20 mouse cellular contexts compared by ENCODE assay signal in genomic region chr3:142113208-142113607, GRCm38 (mm10). TPM values are rescaled to one million over a fixed set of nuclear protein-coding genes. Genes with fewer than 3 reads are reported as not detected.
A peak's percentile ranks its signal among the peaks of the same experiment; 100 is the strongest.
DNase-seq lines count a peak whose midpoint lies in the region; ATAC-seq and TF ChIP-seq lines count a peak whose summit lies in the region.
"Had no signal": no experiment of that assay in that cellular context is flagged by ENCODE, and none has a peak within 500 bp of the region (broad histone marks: within the 10 kb centered on the region; RNA-seq: fewer than 3 reads in every experiment).

No protein-coding gene starts in this region.

- TF ChIP-seq CTCF in midbrain, postnatal 0 days (IDR thresholded peaks at IDR 0.05): no peak

- H3K9ac ChIP-seq in hindbrain, embryonic 16.5 days (ENCODE audit: low read depth, low read length): no peak overlapping the region
- no peak overlapping the region for H3K9ac ChIP-seq in hindbrain, embryonic 11.5 days (ENCODE audit: low read depth, low read length)
- H3K9ac ChIP-seq in kidney, embryonic 14.5 days (ENCODE audit: low read depth, low read length): no peak overlapping the region
- no peak overlapping the region for H3K9ac ChIP-seq in midbrain, postnatal 0 days (replicated peaks; ENCODE audit: low read length, poor library complexity, severe bottlenecking)
- H3K9ac ChIP-seq in midbrain, embryonic 15.5 days: no peak overlapping the region
- H3K9ac ChIP-seq: forebrain, embryonic 13.5 days; forebrain, postnatal 0 days; heart, embryonic 15.5 days; hindbrain, embryonic 15.5 days had no signal

- H3K27ac ChIP-seq in hindbrain, embryonic 16.5 days (ENCODE audit: low read depth, low read length): no peak overlapping the region
- H3K27ac ChIP-seq in hindbrain, embryonic 11.5 days (ENCODE audit: low read depth, low read length): no peak overlapping the region
- 0 out of 2 replicates have a peak overlapping the region, but pooled peaks have one; percentile 20 for H3K27ac ChIP-seq in kidney, embryonic 14.5 days (ENCODE audit: low read depth, low read length)
- no peak overlapping the region for H3K27ac ChIP-seq in midbrain, postnatal 0 days (ENCODE audit: low read depth, low read length)
- no peak overlapping the region for H3K27ac ChIP-seq in midbrain, embryonic 15.5 days
- H3K27ac ChIP-seq: embryonic facial prominence, embryonic 10.5 days; forebrain, embryonic 13.5 days; heart, adult 2 months; heart, embryonic 15.5 days; hindbrain, embryonic 15.5 days had no signal

- H3K4me1 ChIP-seq in hindbrain, embryonic 16.5 days (ENCODE audit: control insufficient read depth, insufficient read depth, low read depth, low read length): no peaks in the 10 kb centered on the region
- H3K4me1 ChIP-seq in hindbrain, embryonic 11.5 days (replicated peaks; ENCODE audit: control insufficient read depth, insufficient read depth, low read length): no peaks in the 10 kb centered on the region
- H3K4me1 ChIP-seq in kidney, embryonic 14.5 days (ENCODE audit: control insufficient read depth, insufficient read depth, low read length): peaks cover 35% of the 10 kb centered on the region
- no peaks in the 10 kb centered on the region for H3K4me1 ChIP-seq in midbrain, postnatal 0 days (ENCODE audit: insufficient read depth, low read length)
- H3K4me1 ChIP-seq in midbrain, embryonic 15.5 days: no peaks in the 10 kb centered on the region
- H3K4me1 ChIP-seq: heart, embryonic 15.5 days; hindbrain, embryonic 15.5 days had no signal

- peak; percentile 82 to 93 for DNase-seq in cerebellum, postnatal 10 days
- DNase-seq in cerebellum, adult 9-10 months: no peak
- DNase-seq in hindbrain, embryonic 11.5 days (ENCODE audit: low spot score): no peak
- DNase-seq in kidney, postnatal 4 days: no peak
- DNase-seq in midbrain, postnatal 0 days (ENCODE audit: low spot score): peak; percentile 41
- DNase-seq: adrenal gland, postnatal 10 days; forebrain, postnatal 0 days; gastrocnemius, postnatal 14 days; heart, adult 2 months; heart, postnatal 14 days had no signal

- no peaks in the 10 kb centered on the region for H3K36me3 ChIP-seq in hindbrain, embryonic 16.5 days (ENCODE audit: control insufficient read depth, insufficient read depth, low read length)
- H3K36me3 ChIP-seq in hindbrain, embryonic 11.5 days (ENCODE audit: control insufficient read depth, insufficient read depth, low read length): no peaks in the 10 kb centered on the region
- no peaks in the 10 kb centered on the region for H3K36me3 ChIP-seq in kidney, embryonic 14.5 days (ENCODE audit: control insufficient read depth, insufficient read depth, low read length)
- H3K36me3 ChIP-seq in midbrain, postnatal 0 days (ENCODE audit: insufficient read depth, low read length): no peaks in the 10 kb centered on the region
- no peaks in the 10 kb centered on the region for H3K36me3 ChIP-seq in midbrain, embryonic 15.5 days (replicated peaks)
- H3K36me3 ChIP-seq: embryonic facial prominence, embryonic 10.5 days; heart, embryonic 15.5 days; hindbrain, embryonic 15.5 days had no signal

- 75% methylated on average over 4 of the region's 4 CpGs for WGBS in hindbrain, embryonic 16.5 days
- 90% methylated on average over 4 of the region's 4 CpGs for WGBS in hindbrain, embryonic 11.5 days
- WGBS in kidney, embryonic 14.5 days: 59% methylated on average over 4 of the region's 4 CpGs
- WGBS in midbrain, postnatal 0 days: 93% methylated on average over 4 of the region's 4 CpGs
- 94% methylated on average over 4 of the region's 4 CpGs for WGBS in midbrain, embryonic 15.5 days

- no peaks in the 10 kb centered on the region for H3K9me3 ChIP-seq in hindbrain, embryonic 16.5 days (ENCODE audit: control insufficient read depth, low read length)
- H3K9me3 ChIP-seq in hindbrain, embryonic 11.5 days (ENCODE audit: control insufficient read depth, low read length): no peaks in the 10 kb centered on the region
- H3K9me3 ChIP-seq in kidney, embryonic 14.5 days (ENCODE audit: control insufficient read depth, low read length): no peaks in the 10 kb centered on the region
- no peaks in the 10 kb centered on the region for H3K9me3 ChIP-seq in midbrain, postnatal 0 days (ENCODE audit: low read length)
- no peaks in the 10 kb centered on the region for H3K9me3 ChIP-seq in midbrain, embryonic 15.5 days
- H3K9me3 ChIP-seq: embryonic facial prominence, embryonic 10.5 days; forebrain, embryonic 13.5 days; heart, embryonic 15.5 days; hindbrain, embryonic 15.5 days had no signal

- no peak overlapping the region for H3K4me2 ChIP-seq in hindbrain, embryonic 16.5 days (ENCODE audit: low read length)
- H3K4me2 ChIP-seq in hindbrain, embryonic 11.5 days (replicated peaks; ENCODE audit: low read depth, low read length): no peak overlapping the region
- H3K4me2 ChIP-seq in kidney, embryonic 14.5 days (replicated peaks; ENCODE audit: low read depth, low read length): no peak overlapping the region
- no peak overlapping the region for H3K4me2 ChIP-seq in midbrain, postnatal 0 days (ENCODE audit: low read depth, low read length, poor library complexity, severe bottlenecking)
- no peak overlapping the region for H3K4me2 ChIP-seq in midbrain, embryonic 15.5 days
- H3K4me2 ChIP-seq: forebrain, embryonic 13.5 days; heart, embryonic 11.5 days; heart, embryonic 15.5 days; hindbrain, embryonic 15.5 days had no signal

- ATAC-seq in hindbrain, embryonic 16.5 days: peak; percentile 69
- ATAC-seq in hindbrain, embryonic 11.5 days (ENCODE audit: low FRiP score): no peak
- no peak for ATAC-seq in kidney, embryonic 14.5 days (ENCODE audit: low FRiP score, low TSS enrichment)
- no peak for ATAC-seq in midbrain, postnatal 0 days (ENCODE audit: low FRiP score)
- ATAC-seq in midbrain, embryonic 15.5 days (replicated peaks): no peak
- ATAC-seq: forebrain, embryonic 13.5 days; forebrain, postnatal 0 days had no signal

- no peak overlapping the region for H3K4me3 ChIP-seq in hindbrain, embryonic 16.5 days (ENCODE audit: low read length)
- no peak overlapping the region for H3K4me3 ChIP-seq in hindbrain, embryonic 11.5 days (ENCODE audit: low read depth, low read length)
- no peak overlapping the region for H3K4me3 ChIP-seq in kidney, embryonic 14.5 days (ENCODE audit: low read length)
- no peak overlapping the region for H3K4me3 ChIP-seq in midbrain, postnatal 0 days (ENCODE audit: low read depth, low read length)
- H3K4me3 ChIP-seq in midbrain, embryonic 15.5 days: no peak overlapping the region
- H3K4me3 ChIP-seq: embryonic facial prominence, embryonic 10.5 days; forebrain, embryonic 13.5 days; heart, adult 2 months; heart, embryonic 15.5 days; hindbrain, embryonic 15.5 days had no signal

- H3K27me3 ChIP-seq in hindbrain, embryonic 16.5 days (replicated peaks; ENCODE audit: control insufficient read depth, insufficient read depth, low read length): no peaks in the 10 kb centered on the region
- no peaks in the 10 kb centered on the region for H3K27me3 ChIP-seq in hindbrain, embryonic 11.5 days (ENCODE audit: control insufficient read depth, insufficient read depth, low read length)
- H3K27me3 ChIP-seq in kidney, embryonic 14.5 days (ENCODE audit: control insufficient read depth, insufficient read depth, low read length): no peaks in the 10 kb centered on the region
- H3K27me3 ChIP-seq in midbrain, postnatal 0 days (ENCODE audit: insufficient read depth, low read length): no peaks in the 10 kb centered on the region
- H3K27me3 ChIP-seq in midbrain, embryonic 15.5 days (replicated peaks): no peaks in the 10 kb centered on the region
- H3K27me3 ChIP-seq: forebrain, embryonic 13.5 days; hindbrain, embryonic 15.5 days had no signal

RNA-seq across cellular contexts. Expression of gene Bmpr1b, which starts 56.0 kb away (rescaled TPM):
- 4.5 and 4.8 TPM in 2 replicates for polyA plus RNA-seq in hindbrain, embryonic 16.5 days (2015; fragmentation: Nextera tagmentation; extraction: Ambion mirVana)
- 11.0 and 14.4 TPM in 2 replicates for polyA plus RNA-seq in hindbrain, embryonic 11.5 days (2014; fragmentation: Nextera tagmentation; extraction: Ambion mirVana)
- 4.8 and 12.3 TPM in 2 replicates for polyA plus RNA-seq in kidney, embryonic 14.5 days (2014; fragmentation: Nextera tagmentation; extraction: Ambion mirVana)
- total RNA-seq in midbrain, postnatal 0 days (2014; rRNA removed): 7.9 and 9.6 TPM in 2 replicates
- polyA plus RNA-seq in midbrain, postnatal 0 days (2015; fragmentation: Nextera tagmentation; extraction: Ambion mirVana): 2.4 and 3.3 TPM in 2 replicates
- 2.3 and 2.4 TPM in 2 replicates for polyA plus RNA-seq in midbrain, embryonic 15.5 days (2015; fragmentation: Nextera tagmentation; extraction: Ambion mirVana)
- total RNA-seq: hematopoietic stem cell, adult 5-6 weeks; MEL had no signal

Comparison
In these comparisons a context has a peak if more than half of its experiments do, and no peak if none do; other contexts are left out.
1. DNase-seq: peak in cerebellum, postnatal 10 days (2 of 2) and midbrain, postnatal 0 days (single experiment); none in cerebellum, adult 9-10 months (single experiment), hindbrain, embryonic 11.5 days (single experiment) and kidney, postnatal 4 days (0 of 2).